ENCODE assay signal across 17 mouse cellular contexts in genomic region chr4:14076344-14076743, GRCm38 (mm10).
"Had no signal": no experiment of that assay in that cellular context is flagged by ENCODE, and none has a peak within 500 bp of the region (broad histone marks: within the 10 kb centered on the region; RNA-seq: fewer than 3 reads in every experiment).

No protein-coding gene starts in this region.

- H3K27ac ChIP-seq: midbrain, embryonic 10.5 days; midbrain, embryonic 12.5 days; neural tube, embryonic 13.5 days; neural tube, embryonic 15.5 days had no signal

- DNase-seq: lung, adult 18-20 months; lung, embryonic 14.5 days; lung, postnatal 10 days; lung, postnatal 4 days; midbrain, embryonic 14.5 days; retina, postnatal 1 day; right cerebral cortex, postnatal 14 days; right cerebral cortex, postnatal 4 days; spleen, adult 18-20 months; thymus, adult 2 months; thymus, postnatal 25 days; thymus, postnatal 4 days had no signal

- H3K4me3 ChIP-seq: midbrain, embryonic 10.5 days; midbrain, embryonic 12.5 days; myocyte; neural tube, embryonic 13.5 days; neural tube, embryonic 15.5 days had no signal
